Mouse (Mus musculus) gastrocnemius, adult 8-10 months (tissue): ENCODE measurements around the gene Clk2. TPM values are rescaled to one million over a fixed set of nuclear protein-coding genes. Genes with fewer than 3 reads are reported as not detected.
"Not testable (repeated sequence)": the region's sequence is repeated elsewhere in the genome, so short reads cannot be mapped to it uniquely, and the experiment has no call there.

ENCODE experiments used
- DNase-seq, 2 experiments: peaks; one replicate each; pipeline ENCODE4 v3.0.0; 2022; ENCODE audit warnings: low spot score in 2 of 2
- total RNA-seq, 4 experiments: library from RNA; stranded (reverse); gene quantifications; 2 replicates each; pipeline ENCODE4 v1.2.4; 2022

The Clk2 gene
- total RNA-seq, 4 experiments from 2014 or later: 13.6 to 21.5 (median 15.1) TPM

GRCm38 (mm10) chr3:89188478-89188875 is 23.9 kb downstream of the Clk2 start:
- no peak for DNase-seq

GRCm38 (mm10) chr3:89190436-89190835 is 25.8 kb downstream of the Clk2 start:
- DNase-seq: no peak

- DNase-seq: no peak
These were observed 28.8 kb downstream of the Clk2 start for GRCm38 (mm10) chr3:89193351-89193750.

- no peak for DNase-seq
These were observed 29.3 kb downstream of the Clk2 start for GRCm38 (mm10) chr3:89193853-89194252.

GRCm38 (mm10) chr3:89195979-89196877 is 31.6 kb downstream of the Clk2 start:
- DNase-seq: peak; percentile 73 to 81

- no peak for DNase-seq
These were observed 35.2 kb downstream of the Clk2 start for GRCm38 (mm10) chr3:89199839-89200238.

- peak; percentile 69 to 70 for DNase-seq
These were observed 37.9 kb downstream of the Clk2 start, which contains the start of gene Gba for GRCm38 (mm10) chr3:89202253-89203141. Gba (plus strand) TSS chr3:89202928.

- no peak for DNase-seq
These were observed 38.5 kb downstream of the Clk2 start for GRCm38 (mm10) chr3:89203142-89203514.

GRCm38 (mm10) chr3:89206079-89206478 is 41.5 kb downstream of the Clk2 start:
- no peak for DNase-seq

GRCm38 (mm10) chr3:89206695-89207094 is 42.1 kb downstream of the Clk2 start:
- no peak for DNase-seq

GRCm38 (mm10) chr3:89208075-89208657 is 43.6 kb downstream of the Clk2 start:
- no peak for DNase-seq

- DNase-seq: no peak
These were observed 44.1 kb downstream of the Clk2 start for GRCm38 (mm10) chr3:89208736-89209135.

GRCm38 (mm10) chr3:89209731-89210130 is 45.1 kb downstream of the Clk2 start:
- DNase-seq: no peak

GRCm38 (mm10) chr3:89210162-89210561 is 45.6 kb downstream of the Clk2 start:
- no peak for DNase-seq

GRCm38 (mm10) chr3:89210731-89211130 is 46.1 kb downstream of the Clk2 start:
- DNase-seq: no peak

GRCm38 (mm10) chr3:89213803-89214530 is 49.4 kb downstream of the Clk2 start:
- peak; percentile 87 to 91 for DNase-seq

- DNase-seq: no peak
These were observed 50.3 kb downstream of the Clk2 start, which contains the start of gene Thbs3 for GRCm38 (mm10) chr3:89214681-89215411. Thbs3 (plus strand) TSS chr3:89215180.

GRCm38 (mm10) chr3:89215853-89216252 is 51.3 kb downstream of the Clk2 start:
- DNase-seq: peak; percentile 78 to 82

GRCm38 (mm10) chr3:89216407-89216806 is 51.8 kb downstream of the Clk2 start:
- not testable (repeated sequence) for DNase-seq

- no peak for DNase-seq
These were observed 53.7 kb downstream of the Clk2 start for GRCm38 (mm10) chr3:89218271-89218670.
